Mouse (Mus musculus): ENCODE measurements around the gene Il2rg. TPM values are rescaled to one million over a fixed set of nuclear protein-coding genes. Genes with fewer than 3 reads are reported as not detected.

Gene Il2rg
- 666 TPM for polyA plus RNA-seq (2015; fragmentation: Illumina TruSeq; extraction: RNeasy Lipid Tissue Mini Kit (QIAGEN cat#74804); ENCODE audit: insufficient read depth, low replicate concordance)

GRCm38 (mm10) chrX:101268025-101268754 is at the start of gene Il2rg:
Il2rg (minus strand) TSS chrX:101268255.

GRCm38 (mm10) chrX:101299055-101299454 is 31.0 kb upstream of the Il2rg start, which contains the start of gene Nlgn3:
Nlgn3 (plus strand) TSS chrX:101299168.

GRCm38 (mm10) chrX:101273875-101274738 is 6.1 kb upstream of the Il2rg start, which contains the start of gene Med12:
Med12 (plus strand) TSS chrX:101274030.

GRCm38 (mm10) chrX:101268755-101269124 is 685 bp upstream of the Il2rg start, which contains the start of gene Gm20489:
Gm20489 (minus strand) TSS chrX:101269023.

GRCm38 (mm10) chrX:101263892-101264291 is 4.2 kb downstream of the Il2rg start, which contains the start of gene Gm614:
Gm614 (minus strand) TSS chrX:101263992.

GRCm38 (mm10) chrX:101253952-101254729 is 13.9 kb downstream of the Il2rg start, which contains the start of gene Foxo4:
Foxo4 (plus strand) TSS chrX:101254528.

GRCm38 (mm10) chrX:101221834-101222795 is 45.9 kb downstream of the Il2rg start, which contains the start of gene Snx12:
Snx12 (minus strand) TSS chrX:101222563.

Other genes with a start within 250 kb of the Il2rg start
- not detected for gene Tex11, start 208.6 kb downstream of the Il2rg start, polyA plus RNA-seq (2015; fragmentation: Illumina TruSeq; extraction: RNeasy Lipid Tissue Mini Kit (QIAGEN cat#74804); ENCODE audit: insufficient read depth, low replicate concordance)
- gene Slc7a3, start 182.2 kb downstream of the Il2rg start, polyA plus RNA-seq (2015; fragmentation: Illumina TruSeq; extraction: RNeasy Lipid Tissue Mini Kit (QIAGEN cat#74804); ENCODE audit: insufficient read depth, low replicate concordance): 0.84 TPM
- 31.4 TPM for gene Snx12, start 45.7 kb downstream of the Il2rg start, polyA plus RNA-seq (2015; fragmentation: Illumina TruSeq; extraction: RNeasy Lipid Tissue Mini Kit (QIAGEN cat#74804); ENCODE audit: insufficient read depth, low replicate concordance)
- 21.2 TPM for gene Foxo4, start 13.7 kb downstream of the Il2rg start, polyA plus RNA-seq (2015; fragmentation: Illumina TruSeq; extraction: RNeasy Lipid Tissue Mini Kit (QIAGEN cat#74804); ENCODE audit: insufficient read depth, low replicate concordance)
- gene Gm614, start 4.3 kb downstream of the Il2rg start, polyA plus RNA-seq (2015; fragmentation: Illumina TruSeq; extraction: RNeasy Lipid Tissue Mini Kit (QIAGEN cat#74804); ENCODE audit: insufficient read depth, low replicate concordance): 16.0 TPM
- gene Gm20489, start 768 bp upstream of the Il2rg start, polyA plus RNA-seq (2015; fragmentation: Illumina TruSeq; extraction: RNeasy Lipid Tissue Mini Kit (QIAGEN cat#74804); ENCODE audit: insufficient read depth, low replicate concordance): not detected
- 81.4 TPM for gene Med12, start 5.8 kb upstream of the Il2rg start, polyA plus RNA-seq (2015; fragmentation: Illumina TruSeq; extraction: RNeasy Lipid Tissue Mini Kit (QIAGEN cat#74804); ENCODE audit: insufficient read depth, low replicate concordance)
- 0.68 TPM for gene Nlgn3, start 30.9 kb upstream of the Il2rg start, polyA plus RNA-seq (2015; fragmentation: Illumina TruSeq; extraction: RNeasy Lipid Tissue Mini Kit (QIAGEN cat#74804); ENCODE audit: insufficient read depth, low replicate concordance)
- not detected for gene Gjb1, start 108.1 kb upstream of the Il2rg start, polyA plus RNA-seq (2015; fragmentation: Illumina TruSeq; extraction: RNeasy Lipid Tissue Mini Kit (QIAGEN cat#74804); ENCODE audit: insufficient read depth, low replicate concordance)
- gene Zmym3, start 152.6 kb upstream of the Il2rg start, polyA plus RNA-seq (2015; fragmentation: Illumina TruSeq; extraction: RNeasy Lipid Tissue Mini Kit (QIAGEN cat#74804); ENCODE audit: insufficient read depth, low replicate concordance): 37.7 TPM
- gene Nono, start 161.1 kb upstream of the Il2rg start, polyA plus RNA-seq (2015; fragmentation: Illumina TruSeq; extraction: RNeasy Lipid Tissue Mini Kit (QIAGEN cat#74804); ENCODE audit: insufficient read depth, low replicate concordance): 337 TPM
- gene Itgb1bp2, start 180.8 kb upstream of the Il2rg start, polyA plus RNA-seq (2015; fragmentation: Illumina TruSeq; extraction: RNeasy Lipid Tissue Mini Kit (QIAGEN cat#74804); ENCODE audit: insufficient read depth, low replicate concordance): 1.6 TPM

All from spleen, adult 10 weeks (tissue).